Mouse (Mus musculus): ENCODE data around the gene Lnx2. TPM values are rescaled to one million over a fixed set of nuclear protein-coding genes. Genes with fewer than 3 reads are reported as not detected.
A peak's percentile ranks its signal among the peaks of the same experiment; 100 is the strongest.

Lnx2 gene
- polyA plus RNA-seq, 1 experiment from 2014 or later: 10.8 TPM

GRCm38 (mm10) chr5:147045929-147046328 lies 30.5 kb downstream of the Lnx2 start:
- Histone ChIP-seq H3K27ac (replicated peaks) (no peak overlapping the region), H3K36me3 (no peaks in the 10 kb centered on the region), H3K9ac (replicated peaks) (no peak overlapping the region), H3K27me3 (no peaks in the 10 kb centered on the region), H3K4me2 (replicated peaks) (no peak overlapping the region), H3K9me3 (no peaks in the 10 kb centered on the region), H3K4me1 (peaks cover 29% of the 10 kb centered on the region), H3K4me3 (no peak overlapping the region)
- 54% methylated on average over 11 of the region's 11 CpGs for WGBS
- no peak for ATAC-seq (replicated peaks)

- Histone ChIP-seq H3K4me2 (replicated peaks) (no peak overlapping the region), H3K4me1 (peaks cover 29% of the 10 kb centered on the region), H3K9me3 (no peaks in the 10 kb centered on the region), H3K36me3 (no peaks in the 10 kb centered on the region), H3K9ac (replicated peaks) (no peak overlapping the region), H3K27me3 (no peaks in the 10 kb centered on the region), H3K4me3 (no peak overlapping the region), H3K27ac (replicated peaks) (no peak overlapping the region)
- WGBS: 66% methylated on average over 9 of the region's 11 CpGs
- ATAC-seq (replicated peaks): 0 out of 2 replicates have a peak, but pooled peaks have one; percentile 42
Measured at GRCm38 (mm10) chr5:147045311-147045710, 31.1 kb downstream of the Lnx2 start.

GRCm38 (mm10) chr5:147043240-147043844 lies 33.0 kb downstream of the Lnx2 start:
- Histone ChIP-seq H3K9ac (replicated peaks) (no peak overlapping the region), H3K36me3 (no peaks in the 10 kb centered on the region), H3K27ac (replicated peaks) (no peak overlapping the region), H3K4me3 (no peak overlapping the region), H3K4me1 (peaks cover 29% of the 10 kb centered on the region), H3K9me3 (no peaks in the 10 kb centered on the region), H3K4me2 (replicated peaks) (no peak overlapping the region), H3K27me3 (no peaks in the 10 kb centered on the region)
- WGBS: 67% methylated on average over 15 of the region's 15 CpGs
- no peak for ATAC-seq (replicated peaks)

DNA sequence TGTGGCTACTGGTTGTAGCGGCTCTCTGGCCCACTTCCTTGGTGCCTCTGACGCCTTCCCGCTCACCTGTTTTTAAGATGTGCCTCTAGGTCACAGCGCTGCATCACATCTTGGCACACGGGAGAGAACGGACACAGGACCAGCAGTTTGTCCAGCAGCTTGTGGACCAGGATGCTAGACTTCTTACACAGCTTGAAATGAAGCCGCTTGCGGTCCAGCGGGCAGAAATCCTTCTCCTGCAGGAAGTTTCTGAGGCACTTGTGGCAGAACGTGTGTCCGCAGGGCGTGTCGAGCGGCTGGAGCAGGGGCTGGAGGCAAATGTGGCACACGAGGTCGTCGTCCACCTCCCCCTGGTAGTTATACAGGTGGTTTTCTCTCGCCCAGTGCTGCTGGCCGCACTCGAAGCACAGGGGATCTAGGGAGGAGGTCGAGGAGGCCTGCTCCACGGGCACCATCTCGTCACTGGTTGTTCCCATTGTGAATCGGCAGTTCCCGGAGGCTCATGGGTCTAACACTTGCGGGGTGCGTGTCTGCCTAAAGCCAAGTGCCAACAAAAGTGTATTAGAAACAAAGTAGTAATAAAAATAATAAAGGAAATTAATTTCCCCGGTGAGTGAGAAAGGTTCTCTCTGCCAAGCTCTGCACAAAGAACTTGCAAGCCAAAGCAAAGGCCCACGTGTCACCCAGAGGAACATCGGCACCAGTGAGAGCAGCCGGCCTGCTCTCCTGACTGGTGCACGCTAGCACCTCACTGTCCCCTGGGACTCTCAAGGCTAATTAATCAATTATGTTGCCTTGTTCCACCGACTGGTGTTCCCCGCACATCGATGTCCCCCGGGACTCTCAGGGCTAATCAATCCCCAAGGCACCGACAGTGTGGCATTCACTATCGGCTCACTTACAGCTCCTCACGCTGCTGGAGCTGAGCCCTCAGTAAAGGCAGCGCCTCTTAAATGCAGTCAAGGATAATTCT lies 34.1 kb downstream of the Lnx2 start:
- Histone ChIP-seq H3K9ac (replicated peaks) (no peak overlapping the region), H3K4me2 (replicated peaks) (no peak overlapping the region), H3K4me3 (no peak overlapping the region), H3K27ac (replicated peaks) (no peak overlapping the region), H3K36me3 (no peaks in the 10 kb centered on the region), H3K4me1 (peaks cover 29% of the 10 kb centered on the region), H3K9me3 (no peaks in the 10 kb centered on the region), H3K27me3 (no peaks in the 10 kb centered on the region)
- WGBS: 74% methylated on average over 40 of the region's 40 CpGs
- no peak for ATAC-seq (replicated peaks)

GRCm38 (mm10) chr5:147039394-147039793 lies 37.0 kb downstream of the Lnx2 start:
- 74% methylated on average over 5 of the region's 5 CpGs for WGBS
- H3K27me3 ChIP-seq: no peaks in the 10 kb centered on the region
- H3K4me3 ChIP-seq: no peak overlapping the region
- peaks cover 12% of the 10 kb centered on the region; the same call in 1 of the 2 replicates for H3K4me1 ChIP-seq
- H3K27ac ChIP-seq (replicated peaks): no peak overlapping the region
- no peaks in the 10 kb centered on the region for H3K9me3 ChIP-seq
- no peak overlapping the region for H3K9ac ChIP-seq (replicated peaks)
- no peaks in the 10 kb centered on the region for H3K36me3 ChIP-seq
- no peak for ATAC-seq (replicated peaks)
- no peak overlapping the region for H3K4me2 ChIP-seq (replicated peaks)

GRCm38 (mm10) chr5:147037601-147038000 lies 38.8 kb downstream of the Lnx2 start:
- ATAC-seq (replicated peaks): no peak
- no peak overlapping the region for H3K4me2 ChIP-seq (replicated peaks)
- H3K9me3 ChIP-seq: no peaks in the 10 kb centered on the region
- WGBS: 76% methylated on average over 3 of the region's 3 CpGs
- no peaks in the 10 kb centered on the region for H3K36me3 ChIP-seq
- H3K9ac ChIP-seq (replicated peaks): no peak overlapping the region
- no peak overlapping the region for H3K4me3 ChIP-seq
- H3K27ac ChIP-seq (replicated peaks): no peak overlapping the region
- peaks cover 2% of the 10 kb centered on the region; the same call in 1 of the 2 replicates for H3K4me1 ChIP-seq
- no peaks in the 10 kb centered on the region for H3K27me3 ChIP-seq

DNA sequence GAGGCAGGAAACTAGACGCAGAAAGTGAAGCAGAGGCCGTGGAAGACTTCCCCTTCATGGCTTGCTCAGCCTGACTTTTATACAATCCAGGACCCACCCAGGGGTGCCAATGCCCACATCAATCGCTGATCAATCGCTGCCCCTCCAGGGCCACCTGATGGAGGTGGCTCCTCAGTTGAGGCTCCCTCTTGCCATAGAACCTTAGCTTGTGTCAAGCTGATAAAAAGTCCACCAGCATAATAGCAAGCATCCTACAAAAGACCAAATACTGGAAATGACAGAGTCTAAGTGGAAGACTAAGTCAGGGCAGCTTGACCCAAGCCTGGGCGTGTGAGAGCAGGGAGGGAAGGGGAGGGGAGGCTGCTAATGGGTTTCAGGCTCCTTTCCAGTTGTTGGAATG lies 39.7 kb downstream of the Lnx2 start:
- no peak overlapping the region for H3K4me3 ChIP-seq
- H3K9ac ChIP-seq (replicated peaks): no peak overlapping the region
- H3K27me3 ChIP-seq: no peaks in the 10 kb centered on the region
- no peak overlapping the region for H3K4me2 ChIP-seq (replicated peaks)
- no peak overlapping the region for H3K27ac ChIP-seq (replicated peaks)
- H3K9me3 ChIP-seq: no peaks in the 10 kb centered on the region
- ATAC-seq (replicated peaks): no peak
- no peaks in the 10 kb centered on the region for H3K36me3 ChIP-seq
- 86% methylated on average over 5 of the region's 5 CpGs for WGBS
- H3K4me1 ChIP-seq: no peaks in the 10 kb centered on the region

DNA sequence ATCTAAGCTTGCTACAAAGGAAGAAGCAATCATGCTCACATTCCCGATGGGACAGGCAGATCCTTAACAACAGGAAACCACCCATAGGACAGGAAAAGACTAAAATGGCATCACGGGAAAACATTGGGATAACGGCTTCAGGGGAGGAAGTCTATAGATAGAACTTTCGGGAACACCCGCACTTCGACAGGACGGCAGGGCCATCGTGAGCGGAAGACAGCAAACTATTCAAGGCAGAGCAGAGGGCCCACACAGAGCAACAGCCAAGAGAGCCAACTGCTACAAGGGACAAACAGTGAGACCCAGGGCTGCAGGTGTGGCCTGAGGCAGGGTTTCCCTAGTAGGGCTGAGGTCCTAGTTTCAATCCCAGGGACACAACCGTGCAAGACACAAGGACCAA lies 40.4 kb downstream of the Lnx2 start:
- no peaks in the 10 kb centered on the region for H3K9me3 ChIP-seq
- H3K36me3 ChIP-seq: no peaks in the 10 kb centered on the region
- no peak overlapping the region for H3K4me2 ChIP-seq (replicated peaks)
- no peak for ATAC-seq (replicated peaks)
- H3K4me3 ChIP-seq: no peak overlapping the region
- WGBS: 89% methylated on average over 10 of the region's 10 CpGs
- no peaks in the 10 kb centered on the region for H3K4me1 ChIP-seq
- no peak overlapping the region for H3K9ac ChIP-seq (replicated peaks)
- H3K27ac ChIP-seq (replicated peaks): no peak overlapping the region
- no peaks in the 10 kb centered on the region for H3K27me3 ChIP-seq

DNA sequence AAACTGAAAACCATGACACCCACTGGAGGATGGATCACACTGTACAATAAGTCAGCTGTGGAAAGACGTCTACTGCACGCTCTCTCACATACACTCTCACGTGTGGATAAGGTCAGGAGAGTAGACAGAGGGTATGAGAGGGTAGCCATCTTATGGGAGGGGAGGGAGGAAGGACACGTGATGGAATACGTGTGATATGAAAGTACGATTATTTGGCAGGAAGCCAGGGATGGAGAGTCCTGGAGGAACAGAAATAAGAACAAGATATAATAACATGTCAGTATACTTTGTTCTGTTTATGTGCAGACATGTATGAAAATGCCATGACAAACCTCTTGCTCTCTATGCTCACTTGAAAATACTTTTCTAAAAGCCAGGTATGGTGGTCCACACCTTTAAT lies 41.1 kb downstream of the Lnx2 start:
- no peak for ATAC-seq (replicated peaks)

DNA sequence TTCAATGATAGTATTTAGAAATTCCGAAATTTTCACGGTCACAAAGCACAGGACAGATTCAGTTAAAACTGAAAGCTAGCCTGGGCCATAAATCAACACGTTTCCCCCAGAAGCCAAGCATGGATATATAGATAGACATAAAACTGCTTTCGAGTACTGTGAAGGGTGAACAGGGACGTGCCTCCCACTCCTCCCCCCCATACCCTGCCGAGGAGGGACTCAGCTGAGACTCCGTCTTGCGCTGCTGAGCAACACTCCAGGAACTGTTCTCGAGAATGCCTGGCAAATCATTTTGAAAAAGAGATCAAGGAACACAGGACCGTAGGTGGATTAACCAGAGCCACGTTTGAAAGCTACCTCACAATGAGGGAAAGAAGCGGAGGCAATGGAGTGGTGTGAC lies 42.1 kb downstream of the Lnx2 start:
- H3K4me1 ChIP-seq: no peaks in the 10 kb centered on the region
- H3K36me3 ChIP-seq: no peaks in the 10 kb centered on the region
- no peak overlapping the region for H3K4me3 ChIP-seq
- 66% methylated on average over 12 of the region's 12 CpGs for WGBS
- no peak for ATAC-seq (replicated peaks)
- no peaks in the 10 kb centered on the region for H3K9me3 ChIP-seq
- no peaks in the 10 kb centered on the region for H3K27me3 ChIP-seq
- no peak overlapping the region for H3K27ac ChIP-seq (replicated peaks)
- no peak overlapping the region for H3K4me2 ChIP-seq (replicated peaks)
- no peak overlapping the region for H3K9ac ChIP-seq (replicated peaks)

More for the DNA sequence above, 41.1 kb downstream of the Lnx2 start:
- Histone ChIP-seq H3K9ac (replicated peaks) (no peak overlapping the region), H3K36me3 (no peaks in the 10 kb centered on the region), H3K4me1 (no peaks in the 10 kb centered on the region), H3K4me2 (replicated peaks) (no peak overlapping the region), H3K4me3 (no peak overlapping the region), H3K9me3 (no peaks in the 10 kb centered on the region), H3K27ac (replicated peaks) (no peak overlapping the region), H3K27me3 (no peaks in the 10 kb centered on the region)
- 79% methylated on average over 6 of the region's 6 CpGs for WGBS

GRCm38 (mm10) chr5:147033155-147033554 lies 43.2 kb downstream of the Lnx2 start:
- no peak for ATAC-seq (replicated peaks)
- H3K4me2 ChIP-seq (replicated peaks): no peak overlapping the region
- H3K9me3 ChIP-seq: no peaks in the 10 kb centered on the region
- H3K27me3 ChIP-seq: no peaks in the 10 kb centered on the region
- no peak overlapping the region for H3K27ac ChIP-seq (replicated peaks)
- no peak overlapping the region for H3K9ac ChIP-seq (replicated peaks)
- WGBS: 94% methylated on average over 13 of the region's 13 CpGs
- H3K36me3 ChIP-seq: peaks cover 4% of the 10 kb centered on the region
- H3K4me1 ChIP-seq: no peaks in the 10 kb centered on the region
- H3K4me3 ChIP-seq: no peak overlapping the region

- WGBS: 72% methylated on average over 14 of the region's 14 CpGs
- no peaks in the 10 kb centered on the region for H3K27me3 ChIP-seq
- peaks cover 6% of the 10 kb centered on the region for H3K36me3 ChIP-seq
- ATAC-seq (replicated peaks): no peak
- H3K27ac ChIP-seq (replicated peaks): no peak overlapping the region
- H3K4me1 ChIP-seq: no peaks in the 10 kb centered on the region
- H3K9ac ChIP-seq (replicated peaks): no peak overlapping the region
- no peaks in the 10 kb centered on the region for H3K9me3 ChIP-seq
- no peak overlapping the region for H3K4me3 ChIP-seq
- no peak overlapping the region for H3K4me2 ChIP-seq (replicated peaks)
Measured at GRCm38 (mm10) chr5:147031281-147031680, 45.1 kb downstream of the Lnx2 start.

Measured in forebrain, embryonic 15.5 days (tissue).